Mouse (Mus musculus) olfactory bulb, adult 2 months (tissue): ENCODE measurements around the gene Spi1.

Experiments
- CTCF ChIP-seq: fragments of 200-500 bp; IDR thresholded peaks from 2 replicates; pipeline ENCODE4 v1.5.1; 2012; ENCODE audit warnings: low read depth, mild to moderate bottlenecking, low read length, moderate library complexity; ENCODE audit not compliant: insufficient read depth
- POLR2A ChIP-seq: fragments of 200-500 bp; IDR thresholded peaks from 2 replicates; pipeline ENCODE4 v1.6.1; 2012; ENCODE audit warnings: mild to moderate bottlenecking, low read depth, low read length, moderate library complexity; ENCODE audit not compliant: insufficient read depth

GRCm38 (mm10) chr2:91058435-91058834 is 23.8 kb upstream of the Spi1 start:
- no peak for TF ChIP-seq CTCF
- no peak for TF ChIP-seq POLR2A
